Mouse (Mus musculus) limb, embryonic 13.5 days (tissue): Measurements from ENCODE around the gene Bcas3. TPM values are rescaled to one million over a fixed set of nuclear protein-coding genes. Genes with fewer than 3 reads are reported as not detected.

Source experiments
- ATAC-seq: fragments of 200-750 bp; cut with Nextera tagmentation; 2 replicates; pipeline ENCODE4 v1.8.0; 2017; ENCODE audit warnings: low read depth, moderate number of reproducible peaks, moderate TSS enrichment; ENCODE audit not compliant: low FRiP score
- H3K27ac ChIP-seq: fragments of 300-500 bp; sonication (generic); 2 replicates; pipeline ENCODE4 v1.5.1; 2015; ENCODE audit warnings: inconsistent platforms, mild to moderate bottlenecking, moderate library complexity
- H3K27me3 ChIP-seq: fragments of 300-500 bp; sonication (generic); 2 replicates; pipeline ENCODE4 v1.6.1; 2015; ENCODE audit warnings: mild to moderate bottlenecking, inconsistent platforms
- H3K36me3 ChIP-seq: fragments of 300-500 bp; sonication (generic); 2 replicates; pipeline ENCODE4 v1.6.1; 2015; ENCODE audit warnings: inconsistent platforms, mild to moderate bottlenecking, moderate library complexity
- H3K4me1 ChIP-seq: fragments of 300-500 bp; sonication (generic); 2 replicates; pipeline ENCODE4 v1.6.1; 2015; ENCODE audit warnings: inconsistent platforms
- H3K4me2 ChIP-seq: fragments of 300-500 bp; sonication (generic); replicated peaks from 2 replicates; pipeline ENCODE4 v1.6.1; 2015; ENCODE audit warnings: inconsistent platforms, mild to moderate bottlenecking, moderate library complexity
- H3K4me3 ChIP-seq: fragments of 300-500 bp; sonication (generic); 2 replicates; pipeline ENCODE4 v1.5.1; 2015; ENCODE audit warnings: moderate library complexity, mild to moderate bottlenecking, inconsistent platforms
- H3K9ac ChIP-seq: fragments of 300-500 bp; sonication (generic); 2 replicates; pipeline ENCODE4 v1.6.1; 2015; ENCODE audit warnings: mild to moderate bottlenecking, inconsistent platforms
- H3K9me3 ChIP-seq: fragments of 300-500 bp; sonication (generic); 2 replicates; pipeline ENCODE4 v1.6.1; 2016; ENCODE audit warnings: inconsistent platforms
- WGBS: fragments of 180-500 bp; shearing (Covaris S2); methylation state at CpG from one replicate; pipeline ENCODE4 v1.1.7; 2015; 5-methylcytosine and 5-hydroxymethylcytosine counted together
- polyA plus RNA-seq: library from polyadenylated mRNA; unstranded; fragments of >200 nt; fragmentation: Nextera tagmentation; extraction: Ambion mirVana; gene quantifications from 2 replicates; pipeline ENCODE4 v1.2.1, GENCODE M21; 2015

Gene Bcas3
- polyA plus RNA-seq, 1 experiment from 2014 or later, result 30.3 TPM

DNA sequence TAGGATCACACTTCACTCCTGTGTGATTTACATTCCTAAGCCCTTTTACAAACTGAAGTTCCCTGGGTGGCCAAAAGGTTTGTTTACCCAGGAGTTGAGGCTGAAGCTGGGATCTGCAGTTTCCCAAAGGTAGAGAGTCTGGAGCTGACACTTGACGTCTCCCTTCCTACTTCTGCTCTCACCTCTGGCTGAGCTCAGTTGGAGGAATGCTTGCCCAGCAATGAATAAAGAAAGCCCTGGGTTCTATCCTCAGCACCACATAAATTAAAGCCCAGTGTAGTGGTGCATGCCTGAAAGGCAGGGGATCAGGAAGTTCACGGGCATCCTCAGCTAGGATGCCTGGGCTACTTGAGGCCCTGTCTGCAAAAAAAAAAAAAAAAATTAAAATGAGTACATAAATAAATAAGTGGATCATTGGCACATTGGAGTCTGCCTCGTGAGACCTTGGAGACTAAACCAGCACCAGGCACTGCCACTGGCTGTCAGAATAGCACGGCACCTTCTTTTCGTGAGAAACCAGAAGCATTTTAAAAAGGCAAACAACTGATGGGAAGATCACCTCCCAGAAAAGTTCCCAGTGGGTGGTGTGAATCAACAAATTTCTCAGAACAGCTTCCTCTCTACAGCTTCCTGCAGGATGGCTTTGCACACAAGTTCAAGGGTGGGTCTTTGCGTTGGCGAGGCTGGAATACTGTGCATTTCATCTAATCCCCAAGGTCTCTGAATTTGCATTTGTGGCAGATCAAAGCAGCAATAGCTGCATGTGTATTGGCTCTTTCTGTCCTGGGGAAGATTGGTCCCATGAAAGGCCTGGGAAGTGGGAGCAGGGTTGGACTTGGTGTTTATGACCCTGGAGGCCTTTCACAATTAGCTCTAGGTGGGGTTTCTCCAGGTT is 381.6 kb downstream of the Bcas3 start:
- Histone ChIP-seq H3K4me3 (no peak overlapping the region), H3K4me1 (peaks cover 48% of the 10 kb centered on the region), H3K9me3 (no peaks in the 10 kb centered on the region), H3K4me2 (no peak overlapping the region), H3K9ac (no peak overlapping the region), H3K27me3 (peaks cover 75% of the 10 kb centered on the region), H3K36me3 (no peaks in the 10 kb centered on the region), H3K27ac (no peak overlapping the region)
- no peak for ATAC-seq
- WGBS, result 42% methylated on average over 7 of the region's 7 CpGs

DNA sequence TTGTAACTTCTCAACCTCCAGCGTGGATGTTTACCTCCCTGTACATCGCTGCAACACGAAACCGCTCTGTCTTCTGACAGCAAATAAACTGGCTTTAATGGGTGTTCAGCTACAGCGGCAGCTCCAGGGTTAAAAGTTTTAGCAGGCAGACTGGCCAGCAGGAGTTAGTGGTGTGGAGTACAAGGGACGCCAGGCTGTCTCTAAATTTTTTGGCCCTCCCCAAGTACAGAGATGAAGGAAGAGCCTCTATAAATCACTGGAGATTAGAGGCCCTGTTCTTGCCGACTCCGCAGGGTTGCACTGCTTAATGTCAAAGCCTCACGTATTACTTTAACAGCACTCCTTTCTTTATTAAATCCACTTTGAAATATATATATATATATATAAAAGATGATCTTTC is 384.3 kb downstream of the Bcas3 start:
- Histone ChIP-seq H3K36me3 (no peaks in the 10 kb centered on the region), H3K9me3 (no peaks in the 10 kb centered on the region), H3K27me3 (peaks cover 78% of the 10 kb centered on the region), H3K4me1 (peaks cover 67% of the 10 kb centered on the region), H3K9ac (no peak overlapping the region), H3K4me2 (no peak overlapping the region), H3K27ac (no peak overlapping the region), H3K4me3 (no peak overlapping the region)
- WGBS, result 6% methylated on average over 9 of the region's 9 CpGs
- ATAC-seq, result no peak

DNA sequence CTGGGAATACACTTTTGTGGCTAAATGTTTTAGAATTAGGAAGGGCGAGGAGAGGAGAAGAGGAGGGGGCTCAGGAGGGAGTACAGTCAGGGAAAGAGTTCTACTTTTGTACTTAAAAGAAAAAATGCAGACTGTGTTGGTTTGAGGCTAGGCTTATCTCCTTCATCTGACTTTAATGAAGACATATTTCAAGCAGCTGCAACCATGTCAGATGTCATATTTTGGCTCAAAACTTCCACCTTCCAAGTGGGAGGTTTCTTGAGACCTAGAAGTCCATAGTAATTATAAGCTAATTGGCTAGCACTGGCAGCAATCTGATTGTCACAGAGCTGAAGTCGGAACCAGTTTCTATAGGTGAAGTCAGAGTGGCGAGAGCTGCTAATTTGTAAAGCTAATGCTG is 384.9 kb downstream of the Bcas3 start:
- Histone ChIP-seq H3K9ac (no peak overlapping the region), H3K27me3 (peaks cover 79% of the 10 kb centered on the region), H3K36me3 (no peaks in the 10 kb centered on the region), H3K4me3 (no peak overlapping the region), H3K4me2 (no peak overlapping the region), H3K9me3 (no peaks in the 10 kb centered on the region), H3K27ac (no peak overlapping the region), H3K4me1 (peaks cover 73% of the 10 kb centered on the region)
- WGBS, result 25% methylated on average over 3 of the region's 3 CpGs
- ATAC-seq, result no peak

DNA sequence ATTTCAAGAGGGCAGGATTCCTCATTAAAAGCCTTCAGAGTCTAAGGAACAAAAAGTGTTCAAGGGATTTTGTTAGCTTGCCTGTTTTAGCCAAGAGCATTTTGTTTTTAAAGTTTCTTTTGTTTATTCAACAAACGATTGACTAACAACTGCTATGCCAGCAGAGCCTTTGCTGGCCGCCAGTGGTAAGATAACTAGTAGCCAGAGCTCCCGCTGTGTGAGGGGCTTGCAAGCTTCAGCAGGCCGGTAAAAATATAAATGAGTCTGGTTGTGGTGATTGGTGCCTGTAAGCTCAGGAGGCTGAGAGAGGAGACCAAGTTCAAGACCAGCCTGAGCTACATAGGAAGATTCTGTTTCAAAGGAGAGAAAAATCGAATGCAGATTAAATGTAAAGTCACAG is 385.6 kb downstream of the Bcas3 start:
- ATAC-seq, result no peak
- H3K36me3 ChIP-seq, result no peaks in the 10 kb centered on the region
- 27% methylated on average over 5 of the region's 5 CpGs for WGBS
- H3K4me1 ChIP-seq, result peaks cover 77% of the 10 kb centered on the region
- no peak overlapping the region for H3K9ac ChIP-seq
- no peak overlapping the region for H3K4me2 ChIP-seq
- peaks cover 78% of the 10 kb centered on the region for H3K27me3 ChIP-seq
- H3K27ac ChIP-seq, result peak overlapping the region; percentile 58; the same call in 1 of the 2 replicates
- no peaks in the 10 kb centered on the region for H3K9me3 ChIP-seq
- no peak overlapping the region for H3K4me3 ChIP-seq

DNA sequence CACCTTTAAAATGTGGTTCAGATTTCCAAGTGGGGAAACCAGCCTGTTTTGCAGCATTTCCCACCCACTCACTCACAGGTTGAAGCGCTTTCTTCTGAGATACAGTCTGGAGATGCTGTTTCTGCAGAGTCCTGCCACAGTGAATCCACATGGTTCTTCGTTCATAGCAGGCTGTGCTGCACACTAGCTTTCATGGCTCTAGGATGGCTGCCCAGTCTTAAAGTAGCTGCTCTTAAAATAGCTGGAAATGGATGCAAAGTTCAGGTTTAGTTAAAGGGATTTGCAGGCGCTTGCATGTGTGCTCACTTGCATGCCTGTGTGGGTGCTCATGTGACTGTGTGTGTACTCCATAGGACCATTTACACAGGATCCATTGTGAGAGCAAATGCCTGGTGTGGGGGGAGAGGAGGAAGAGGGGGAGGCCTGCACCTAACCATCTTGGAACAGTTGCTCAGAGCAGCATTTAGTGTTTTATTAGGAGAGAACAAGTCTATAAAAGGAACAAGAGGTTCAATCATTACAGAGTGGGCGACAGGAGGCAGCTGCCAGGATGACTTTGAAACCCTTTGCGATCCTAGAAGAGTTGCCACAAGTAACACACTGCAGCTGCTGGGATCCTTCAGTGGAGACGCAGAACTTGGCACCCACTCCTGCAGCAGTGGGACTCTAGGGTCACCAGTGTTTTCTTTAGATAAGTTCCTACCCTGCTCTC is 386.5 kb downstream of the Bcas3 start:
- ATAC-seq, result peak; percentile 86
- no peaks in the 10 kb centered on the region for H3K36me3 ChIP-seq
- no peaks in the 10 kb centered on the region for H3K9me3 ChIP-seq
- H3K27me3 ChIP-seq, result peaks cover 78% of the 10 kb centered on the region
- peak overlapping the region; percentile 45 for H3K4me2 ChIP-seq
- WGBS, result 15% methylated on average over 6 of the region's 6 CpGs
- H3K4me1 ChIP-seq, result peaks cover 71% of the 10 kb centered on the region
- no peak overlapping the region for H3K9ac ChIP-seq
- peak overlapping the region; percentile 74 for H3K27ac ChIP-seq
- H3K4me3 ChIP-seq, result no peak overlapping the region

DNA sequence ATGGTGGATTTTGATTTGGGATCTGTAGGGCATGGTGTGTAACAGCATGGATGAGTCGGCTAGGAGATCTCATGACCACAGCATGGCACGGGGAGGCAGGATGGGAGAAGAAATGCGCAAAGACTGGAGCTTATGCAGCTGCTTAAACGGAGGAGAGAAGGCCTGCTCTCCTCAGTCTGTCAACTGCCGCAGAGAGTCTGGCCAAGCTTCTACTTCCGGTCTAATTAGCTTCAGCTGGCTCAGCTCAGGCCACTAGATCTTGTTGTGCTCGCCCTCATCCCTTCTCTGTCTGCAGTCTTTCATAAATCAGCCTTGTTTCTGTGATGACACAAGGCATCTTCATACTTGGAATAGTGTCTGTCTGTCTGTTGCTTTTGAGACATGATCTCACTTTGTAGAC is 393.4 kb downstream of the Bcas3 start:
- H3K27ac ChIP-seq, result no peak overlapping the region
- peaks cover 65% of the 10 kb centered on the region for H3K27me3 ChIP-seq
- WGBS, result 32% methylated on average over 7 of the region's 7 CpGs
- H3K4me1 ChIP-seq, result peaks cover 30% of the 10 kb centered on the region
- H3K36me3 ChIP-seq, result no peaks in the 10 kb centered on the region
- H3K4me2 ChIP-seq, result no peak overlapping the region
- no peaks in the 10 kb centered on the region for H3K9me3 ChIP-seq
- no peak for ATAC-seq
- H3K4me3 ChIP-seq, result no peak overlapping the region
- no peak overlapping the region for H3K9ac ChIP-seq

DNA sequence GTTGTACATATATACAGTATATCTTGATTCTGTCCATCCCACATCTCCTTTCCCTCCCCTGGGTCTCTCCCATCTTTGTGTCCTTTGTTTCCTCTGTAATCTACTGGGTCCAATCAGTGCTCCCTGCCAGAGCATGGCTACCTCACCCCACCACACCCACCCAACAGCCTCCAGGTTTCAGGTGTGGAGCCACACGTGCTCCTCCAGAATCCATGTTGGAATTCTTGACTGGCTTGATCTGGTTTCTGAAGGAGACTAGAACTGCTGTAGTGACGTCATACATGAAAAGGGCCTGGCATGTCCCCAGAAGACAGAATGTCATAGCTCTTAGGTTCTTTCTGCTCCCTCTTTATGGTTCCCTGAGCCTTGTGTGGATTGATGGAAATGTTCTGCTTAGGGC is 395.9 kb downstream of the Bcas3 start:
- no peaks in the 10 kb centered on the region for H3K36me3 ChIP-seq
- no peaks in the 10 kb centered on the region; the same call in 1 of the 2 replicates for H3K9me3 ChIP-seq
- H3K4me3 ChIP-seq, result no peak overlapping the region
- H3K27me3 ChIP-seq, result peaks cover 57% of the 10 kb centered on the region
- no peak for ATAC-seq
- H3K4me2 ChIP-seq, result no peak overlapping the region
- peaks cover 12% of the 10 kb centered on the region for H3K4me1 ChIP-seq
- WGBS, result 89% methylated on average over 2 of the region's 2 CpGs
- no peak overlapping the region for H3K27ac ChIP-seq
- H3K9ac ChIP-seq, result no peak overlapping the region

DNA sequence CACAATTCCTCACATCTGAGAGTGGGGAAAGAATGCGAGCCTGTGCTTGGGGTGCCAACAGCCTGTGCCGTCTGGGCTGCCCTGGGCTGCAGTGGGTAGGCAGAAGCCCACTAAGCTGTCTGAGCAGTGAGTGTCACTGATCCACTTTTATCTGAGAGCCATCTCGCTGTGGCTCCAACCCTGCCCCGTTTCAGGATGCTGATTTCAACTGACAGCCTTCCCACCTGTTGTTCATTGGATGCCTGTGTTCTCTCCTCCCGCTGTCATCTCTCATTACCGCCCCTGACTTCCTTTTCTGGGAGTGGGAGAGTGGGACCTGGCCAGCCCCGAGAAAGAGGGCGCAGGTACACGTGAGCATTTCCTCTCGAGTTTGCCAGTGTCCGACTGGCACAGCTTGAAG is 398.2 kb downstream of the Bcas3 start:
- 59% methylated on average over 11 of the region's 11 CpGs for WGBS
- Histone ChIP-seq H3K27me3 (peaks cover 41% of the 10 kb centered on the region), H3K9me3 (no peaks in the 10 kb centered on the region; the same call in 1 of the 2 replicates), H3K4me3 (no peak overlapping the region), H3K4me2 (no peak overlapping the region), H3K9ac (no peak overlapping the region), H3K27ac (no peak overlapping the region), H3K4me1 (peaks cover 25% of the 10 kb centered on the region), H3K36me3 (no peaks in the 10 kb centered on the region)
- no peak for ATAC-seq

DNA sequence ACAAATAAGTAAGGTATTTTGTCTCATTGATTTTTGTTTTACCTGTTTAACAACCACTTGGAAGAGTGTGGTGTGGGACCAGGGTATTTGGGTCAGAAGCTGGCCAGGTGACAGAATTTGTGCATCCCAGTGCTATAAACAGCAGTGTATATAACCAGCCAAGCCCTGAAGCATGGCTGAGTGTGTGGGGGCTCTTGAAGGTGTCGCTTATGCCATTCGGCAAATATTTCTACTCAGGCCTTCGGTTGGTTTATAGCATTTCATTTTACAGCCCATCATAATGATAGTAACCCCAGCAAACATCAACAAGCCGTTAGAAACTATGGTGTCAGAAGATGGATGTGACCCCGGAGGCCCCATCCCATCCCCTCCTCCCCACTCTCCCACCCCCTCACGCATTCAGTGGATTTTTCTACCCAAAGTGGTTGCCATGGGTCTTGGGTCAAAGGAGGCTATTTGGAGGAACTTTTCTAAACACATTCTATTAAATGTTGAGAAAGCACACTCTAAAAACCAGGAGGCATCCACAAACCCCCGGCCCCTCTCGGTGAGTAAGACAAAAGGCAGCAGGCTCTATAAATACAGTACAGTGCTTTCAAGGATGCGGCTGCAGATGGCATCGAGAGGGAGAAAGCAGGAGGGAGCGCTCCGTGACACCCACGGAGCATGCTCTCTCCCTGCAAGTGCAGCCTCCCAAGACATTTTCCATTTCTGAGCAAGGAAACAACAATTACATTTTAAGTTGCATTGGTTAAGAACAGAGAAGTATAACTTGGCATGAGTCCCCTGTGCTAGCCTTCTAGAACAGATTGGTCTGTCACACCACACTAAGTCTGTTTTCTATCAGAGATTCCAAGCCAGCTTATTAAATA is 401.9 kb downstream of the Bcas3 start:
- 46% methylated on average over 13 of the region's 13 CpGs for WGBS
- no peak overlapping the region for H3K4me2 ChIP-seq
- ATAC-seq, result no peak
- H3K36me3 ChIP-seq, result no peaks in the 10 kb centered on the region
- H3K4me1 ChIP-seq, result peaks cover 33% of the 10 kb centered on the region
- peaks cover 40% of the 10 kb centered on the region; the same call in 1 of the 2 replicates for H3K27me3 ChIP-seq
- no peak overlapping the region for H3K4me3 ChIP-seq
- no peak overlapping the region; the same call in 1 of the 2 replicates for H3K27ac ChIP-seq
- H3K9ac ChIP-seq, result no peak overlapping the region
- no peaks in the 10 kb centered on the region; the same call in 1 of the 2 replicates for H3K9me3 ChIP-seq

DNA sequence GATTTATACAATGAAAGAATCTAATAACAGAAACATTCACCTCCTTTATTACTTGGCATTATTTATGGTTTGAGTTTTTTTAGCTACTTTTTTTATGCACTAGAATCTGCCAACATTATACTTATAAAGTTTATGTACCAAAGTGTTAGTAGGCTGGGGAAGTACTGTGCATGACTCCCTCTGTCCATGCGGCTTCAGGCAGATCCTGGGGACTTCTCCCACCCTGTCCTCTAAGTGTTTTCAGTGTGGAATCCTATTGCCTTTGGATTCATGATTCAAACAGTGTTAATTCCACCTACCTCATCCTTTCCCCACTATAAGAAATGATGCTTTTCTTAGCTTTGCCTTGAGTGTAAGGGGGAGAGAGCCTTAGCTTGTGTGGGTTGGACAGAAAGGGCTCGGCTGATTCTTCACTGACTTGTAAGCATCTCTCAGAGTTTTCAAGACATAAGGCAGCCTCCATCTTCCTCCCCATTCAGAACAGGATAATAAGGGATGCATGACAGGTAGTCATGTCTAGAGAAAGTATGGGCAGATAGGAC is 402.6 kb downstream of the Bcas3 start:
- Histone ChIP-seq H3K4me1 (peaks cover 40% of the 10 kb centered on the region), H3K4me2 (no peak overlapping the region), H3K9ac (no peak overlapping the region), H3K27me3 (peaks cover 35% of the 10 kb centered on the region; the same call in 1 of the 2 replicates), H3K4me3 (no peak overlapping the region), H3K9me3 (no peaks in the 10 kb centered on the region; the same call in 1 of the 2 replicates), H3K27ac (no peak overlapping the region), H3K36me3 (no peaks in the 10 kb centered on the region)
- WGBS, result 63% methylated on average over 2 of the region's 2 CpGs
- ATAC-seq, result no peak

DNA sequence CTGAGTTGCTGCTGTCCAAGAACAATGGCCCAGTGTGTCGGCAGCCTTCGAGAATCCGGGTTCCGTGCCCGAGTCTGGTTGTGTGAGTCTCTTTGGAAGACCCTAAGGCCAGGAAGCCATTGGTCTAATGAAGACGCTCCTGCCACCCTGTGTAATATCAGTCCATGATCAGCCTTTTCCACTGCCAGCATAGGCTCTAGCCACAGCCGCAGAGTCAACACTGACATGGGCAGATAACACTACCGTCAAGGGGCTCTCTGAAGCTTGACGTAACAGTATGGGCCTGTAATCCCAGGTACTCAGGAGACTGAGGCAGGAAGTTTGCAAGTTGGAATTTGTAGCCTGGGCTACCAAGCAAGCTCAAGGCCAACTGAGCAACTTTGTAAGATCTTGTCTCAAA is 405.9 kb downstream of the Bcas3 start:
- H3K9me3 ChIP-seq, result no peaks in the 10 kb centered on the region
- no peak overlapping the region for H3K4me2 ChIP-seq
- H3K36me3 ChIP-seq, result no peaks in the 10 kb centered on the region
- no peak for ATAC-seq
- H3K4me1 ChIP-seq, result peaks cover 45% of the 10 kb centered on the region
- H3K4me3 ChIP-seq, result no peak overlapping the region
- WGBS, result 90% methylated on average over 9 of the region's 9 CpGs
- no peak overlapping the region for H3K27ac ChIP-seq
- no peak overlapping the region for H3K9ac ChIP-seq
- peaks cover 33% of the 10 kb centered on the region for H3K27me3 ChIP-seq
